Mouse (Mus musculus) gastrocnemius, postnatal 10 days (tissue): Measurements from ENCODE around the gene Zfp618. TPM values are rescaled to one million over a fixed set of nuclear protein-coding genes. Genes with fewer than 3 reads are reported as not detected.

Source experiments
- DNase-seq: peaks from one replicate; pipeline ENCODE4 v3.0.0; 2021; ENCODE audit warnings: mixed read lengths
- long read RNA-seq, 2 experiments: library from polyadenylated mRNA; stranded (forward); transcript quantifications; one replicate each; pipeline ENCODE4 v2.0.0; 2021
- total RNA-seq, 2 experiments: library from RNA; stranded (reverse); gene quantifications; 2 replicates each; pipeline ENCODE4 v1.2.3; 2021

Gene Zfp618
- 1 to 10 TPM; 1.9 to 3.0 TPM for total RNA-seq
- long read RNA-seq, experiment 1, partial matches to known transcripts, result 0 of 2 reads
- long read RNA-seq, experiment 1, other reads (novel, unspliced or antisense), result 2 of 2 reads
- long read RNA-seq, experiment 2, partial matches to known transcripts, result 1 of 2 reads
- long read RNA-seq, experiment 2, other reads (novel, unspliced or antisense), result 1 of 2 reads

GRCm38 (mm10) chr4:62965497-62966302, at the start of gene Zfp618:
Gene Zfp618 (plus strand): TSS chr4:62965573.
- DNase-seq, result peak; percentile 44

GRCm38 (mm10) chr4:62917056-62917455, 48.3 kb upstream of the Zfp618 start:
- DNase-seq, result no peak

DNA sequence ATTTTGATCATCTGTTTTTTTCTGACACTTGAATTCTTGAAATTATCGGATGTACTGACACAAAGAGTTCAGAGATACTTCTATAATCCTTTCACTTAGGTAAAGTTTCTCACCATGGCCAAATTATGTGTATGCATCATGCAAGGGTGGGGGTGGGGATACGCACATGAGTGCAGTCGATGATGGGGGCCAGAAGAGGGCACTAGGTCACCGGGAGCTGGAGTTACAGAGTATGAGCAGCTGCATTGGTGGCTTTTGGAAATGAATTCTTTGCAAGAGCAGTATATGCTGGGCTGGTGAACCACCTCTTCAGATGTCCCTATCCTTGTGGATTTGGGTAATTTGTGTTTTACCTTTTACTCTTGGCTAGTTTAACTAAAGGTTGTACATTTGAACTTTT, 31.6 kb upstream of the Zfp618 start:
- DNase-seq, result no peak

- DNase-seq, result no peak
These were observed 29.7 kb upstream of the Zfp618 start for GRCm38 (mm10) chr4:62935589-62936218.

DNA sequence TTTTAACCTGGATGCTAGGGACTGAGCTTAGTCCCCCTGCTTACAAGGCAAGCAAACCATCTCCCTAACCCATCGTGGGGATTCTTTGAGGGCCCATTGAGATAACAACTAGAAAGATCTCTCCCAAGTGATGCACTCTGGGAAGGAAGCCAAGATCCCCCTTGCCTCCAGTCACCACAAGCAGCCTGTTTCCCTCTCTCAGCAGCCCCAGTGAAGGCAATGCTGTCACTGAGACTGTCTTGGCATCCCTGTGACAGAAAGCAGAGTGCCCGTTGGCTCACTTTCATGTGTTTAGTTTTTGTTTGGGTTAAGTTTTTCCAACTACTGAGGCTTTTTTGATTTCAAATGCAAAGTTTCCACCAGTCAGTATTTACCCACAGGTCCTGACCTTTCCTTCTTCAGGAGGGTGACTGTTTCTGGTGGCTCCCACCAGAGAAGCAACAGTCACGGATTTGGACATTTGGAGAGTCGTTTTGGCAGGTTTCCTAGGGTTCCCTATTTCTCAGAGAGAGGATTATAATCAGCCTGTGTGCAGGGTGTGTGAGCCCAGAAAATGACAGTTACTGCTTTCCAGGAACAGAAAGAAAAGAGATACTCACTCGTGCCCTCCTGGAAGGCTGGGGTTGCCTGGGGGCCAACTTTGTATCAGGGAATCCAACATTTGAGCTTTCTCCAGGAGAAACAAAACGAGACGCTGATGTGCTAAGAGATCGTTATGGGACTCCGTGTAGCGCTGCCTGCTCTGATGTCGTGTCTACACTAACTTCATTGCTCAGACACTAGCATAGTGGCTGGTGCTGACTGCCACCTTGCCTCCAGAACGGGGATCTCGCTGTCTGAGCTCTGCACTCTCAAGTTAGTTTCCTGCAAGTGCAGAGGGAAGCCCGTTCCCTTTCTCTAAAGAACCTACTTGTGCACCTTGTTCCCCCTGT, 23.1 kb upstream of the Zfp618 start:
- DNase-seq, result no peak

- DNase-seq, result no peak
These were observed 21.0 kb upstream of the Zfp618 start for GRCm38 (mm10) chr4:62944326-62944879.

GRCm38 (mm10) chr4:62963806-62964205, 1.6 kb upstream of the Zfp618 start:
- DNase-seq, result no peak

GRCm38 (mm10) chr4:62964844-62965496, 403 bp upstream of the Zfp618 start:
- peak; percentile 18 for DNase-seq

DNA sequence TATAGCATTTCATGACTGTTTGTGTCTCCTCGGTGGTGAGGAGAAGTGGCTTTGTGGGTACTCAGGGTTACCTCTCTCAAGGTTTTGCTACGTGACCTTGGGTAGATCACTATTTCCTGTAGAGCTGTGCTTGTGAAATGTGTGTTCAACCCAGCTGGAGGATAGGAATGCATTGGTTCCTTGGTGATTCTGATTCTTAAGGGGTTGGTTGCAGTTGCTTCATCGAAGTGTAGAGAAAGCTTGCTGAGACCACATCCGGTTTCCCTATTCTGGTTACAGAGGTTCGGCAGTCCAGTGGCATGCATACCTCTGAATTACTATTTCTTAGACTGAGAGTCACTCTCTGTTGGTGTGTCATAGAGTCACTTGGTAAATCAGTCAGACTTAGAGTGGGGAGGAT, 4.2 kb downstream of the Zfp618 start:
- DNase-seq, result no peak

GRCm38 (mm10) chr4:62971991-62972390, 6.6 kb downstream of the Zfp618 start:
- no peak for DNase-seq

GRCm38 (mm10) chr4:62973086-62973485, 7.7 kb downstream of the Zfp618 start:
- DNase-seq, result no peak

DNA sequence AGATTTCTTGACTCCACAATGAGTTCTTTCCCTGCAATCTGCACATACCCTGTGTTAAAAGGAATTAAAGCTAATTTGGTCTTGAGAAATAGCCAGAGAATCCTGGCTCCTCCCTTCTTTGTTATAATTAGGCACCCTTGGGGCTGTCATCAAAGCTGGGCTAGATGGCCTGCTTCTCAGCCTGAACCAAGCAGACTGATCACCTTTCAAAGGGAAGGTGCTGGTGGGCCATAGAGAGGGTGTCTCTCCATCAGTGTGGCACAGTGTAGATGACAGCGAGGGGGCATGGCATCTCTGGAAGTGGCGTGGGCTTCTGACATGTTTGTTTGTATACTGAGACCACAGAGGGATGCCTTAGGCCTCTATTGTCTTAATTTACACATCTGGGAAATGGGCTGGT, 9.5 kb downstream of the Zfp618 start:
- DNase-seq, result no peak

DNA sequence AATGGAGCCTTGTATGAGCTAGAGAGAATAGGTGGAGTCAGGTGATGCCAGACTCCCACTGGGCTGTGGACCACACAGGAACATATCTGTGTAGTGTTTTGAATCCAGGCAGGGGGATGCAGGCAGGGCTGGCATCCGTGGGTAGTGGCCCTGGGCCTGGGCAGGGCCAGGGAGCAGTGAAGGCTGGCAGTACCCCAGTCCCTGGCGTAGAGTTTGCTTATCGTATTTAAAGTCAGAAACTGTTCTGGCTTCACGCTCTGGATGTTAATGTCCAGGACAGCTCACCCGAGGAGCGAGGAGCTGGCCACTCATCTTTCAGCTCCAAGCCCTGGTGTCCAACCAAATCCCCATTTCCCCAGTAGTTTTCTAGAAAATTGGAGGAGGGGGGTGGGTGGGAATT, 10.2 kb downstream of the Zfp618 start:
- DNase-seq, result no peak

- DNase-seq, result no peak
These were observed 12.1 kb downstream of the Zfp618 start for GRCm38 (mm10) chr4:62977454-62977853.

DNA sequence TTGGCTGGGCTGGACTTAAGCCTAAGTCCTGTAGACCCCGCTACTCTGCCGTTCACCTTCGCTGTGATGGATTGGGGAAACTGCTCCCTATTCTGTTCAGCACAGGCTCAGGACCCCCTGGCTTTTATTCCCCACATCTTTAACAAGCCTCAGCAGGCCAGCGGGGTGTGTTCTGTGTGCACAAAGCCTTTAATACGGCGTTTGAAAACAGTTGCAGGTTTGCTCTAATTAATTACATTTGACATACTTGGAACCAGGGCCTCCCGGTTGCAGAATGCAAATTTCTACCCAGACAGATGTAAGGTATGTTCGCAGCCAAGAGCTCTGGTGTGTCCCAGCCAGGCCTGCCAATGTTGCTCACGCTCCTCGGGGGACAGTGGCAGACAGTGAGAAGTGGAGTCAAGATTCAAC, 13.1 kb downstream of the Zfp618 start:
- DNase-seq, result no peak

DNA sequence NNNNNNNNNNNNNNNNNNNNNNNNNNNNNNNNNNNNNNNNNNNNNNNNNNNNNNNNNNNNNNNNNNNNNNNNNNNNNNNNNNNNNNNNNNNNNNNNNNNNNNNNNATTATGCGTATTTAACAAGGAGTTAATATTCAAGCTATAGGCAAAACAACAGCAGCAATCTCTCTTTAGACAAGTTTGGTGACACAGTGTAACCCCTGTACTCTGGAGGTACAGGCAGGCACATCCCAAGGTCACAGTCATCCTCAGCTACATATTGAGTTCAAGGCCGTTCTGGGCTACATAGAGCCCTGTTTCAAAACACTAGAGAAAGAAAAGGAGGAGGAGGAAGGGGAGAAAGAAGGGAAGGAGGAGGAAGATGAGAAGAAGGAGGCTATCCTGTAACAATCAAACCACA, 16.2 kb downstream of the Zfp618 start:
- DNase-seq, result no peak

- no peak for DNase-seq
These were observed 18.2 kb downstream of the Zfp618 start for GRCm38 (mm10) chr4:62983556-62983955.

GRCm38 (mm10) chr4:62991336-62991735, 26.0 kb downstream of the Zfp618 start:
- no peak for DNase-seq

GRCm38 (mm10) chr4:62993190-62993589, 27.8 kb downstream of the Zfp618 start:
- no peak for DNase-seq

- DNase-seq, result no peak
These were observed 32.2 kb downstream of the Zfp618 start for GRCm38 (mm10) chr4:62997606-62998005.

GRCm38 (mm10) chr4:62998431-62998835, 33.1 kb downstream of the Zfp618 start:
- DNase-seq, result peak; percentile 66
